Mouse (Mus musculus) liver, embryonic 14.5 days (tissue): ENCODE results near the gene Prr9. TPM values are rescaled to one million over a fixed set of nuclear protein-coding genes. Genes with fewer than 3 reads are reported as not detected.

Experiments used
- ATAC-seq: fragments of 200-750 bp; cut with Nextera tagmentation; 2 replicates; pipeline ENCODE4 v1.8.0; 2017; ENCODE audit warnings: moderate number of reproducible peaks, mild to moderate bottlenecking, moderate library complexity; ENCODE audit not compliant: insufficient read depth
- DNase-seq, 3 experiments: peaks; one replicate each; pipeline ENCODE4 v3.0.0-alpha.2; 2012 to 2013; ENCODE audit warnings: low read depth in 3 of 3, low spot score in 3 of 3
- H3K27ac ChIP-seq: fragments of 300-500 bp; sonication (generic); 2 replicates; pipeline ENCODE4 v1.5.1; 2014; ENCODE audit warnings: moderate library complexity, mild to moderate bottlenecking, control low read depth, inconsistent platforms
- H3K27me3 ChIP-seq: fragments of 300-500 bp; sonication (generic); 2 replicates; pipeline ENCODE4 v1.6.1; 2014; ENCODE audit warnings: mild to moderate bottlenecking, low read length, moderate library complexity; ENCODE audit not compliant: control insufficient read depth, insufficient read depth
- H3K36me3 ChIP-seq: fragments of 300-500 bp; sonication (generic); replicated peaks from 2 replicates; pipeline ENCODE4 v1.6.1; 2014; ENCODE audit warnings: low read depth; ENCODE audit not compliant: control insufficient read depth, insufficient read depth
- H3K4me1 ChIP-seq, 2 experiments: fragments of 200-500 bp in 1 of 2; fragments of 300-500 bp in 1 of 2; sonication (generic) in 1 of 2; replicated peaks; 2 replicates each; pipeline ENCODE4 v1.6.1; 2012 to 2014; ENCODE audit warnings: antibody characterized with exemption in 1 of 2, inconsistent platforms in 1 of 2, low read length in 1 of 2; ENCODE audit not compliant: control insufficient read depth in 2 of 2, insufficient read depth in 2 of 2
- H3K4me2 ChIP-seq: fragments of 300-500 bp; sonication (generic); 2 replicates; pipeline ENCODE4 v1.6.1; 2014; ENCODE audit warnings: low read depth, mild to moderate bottlenecking, control low read depth, moderate library complexity
- H3K4me3 ChIP-seq, 2 experiments: fragments of 200-500 bp in 1 of 2; fragments of 300-500 bp in 1 of 2; sonication (generic) in 1 of 2; 2 replicates each; pipeline ENCODE4 v1.5.1; 2012 to 2014; ENCODE audit warnings: low read depth in 2 of 2, low read length in 2 of 2, mild to moderate bottlenecking in 2 of 2, control low read depth in 1 of 2, inconsistent platforms in 1 of 2, moderate library complexity in 1 of 2; ENCODE audit not compliant: insufficient read depth in 1 of 2
- H3K9ac ChIP-seq: fragments of 300-500 bp; sonication (generic); replicated peaks from 2 replicates; pipeline ENCODE4 v1.6.1; 2014; ENCODE audit warnings: mild to moderate bottlenecking, control low read depth, moderate library complexity
- H3K9me3 ChIP-seq: fragments of 300-500 bp; sonication (generic); 2 replicates; pipeline ENCODE4 v1.6.1; 2016; ENCODE audit warnings: low read length, mixed read lengths; ENCODE audit not compliant: control insufficient read depth
- CTCF ChIP-seq: IDR thresholded peaks from 2 replicates; pipeline ENCODE4 v1.5.1; 2016; ENCODE audit warnings: antibody characterized with exemption, low read depth, control low read depth
- EP300 ChIP-seq: IDR thresholded peaks from 2 replicates; pipeline ENCODE4 v1.6.1; 2016; ENCODE audit warnings: antibody characterized with exemption, low read depth
- WGBS: fragments of 180-500 bp; shearing (Covaris S2); extraction: QIAGEN DNeasy Blood & Tissue Kit; methylation state at CpG from one replicate; pipeline ENCODE4 v1.1.7; 2014; ENCODE audit not compliant: insufficient replicate concordance; 5-methylcytosine and 5-hydroxymethylcytosine counted together
- polyA plus RNA-seq, 2 experiments: library from polyadenylated mRNA; depleted of rRNA in 1 of 2; stranded (reverse) in 1 of 2; unstranded in 1 of 2; fragments of >200 nt; fragmentation: Nextera tagmentation in 1 of 2; extraction: Ambion mirVana in 1 of 2; gene quantifications; 2 replicates each; pipeline versions ENCODE4 v1.2.1 to v1.2.3; 2012 to 2014

Gene Prr9
- polyA plus RNA-seq (2012; rRNA removed) (not detected in 2 replicates), polyA plus RNA-seq (2014; fragmentation: Nextera tagmentation; extraction: Ambion mirVana) (not detected in 2 replicates)

- TF ChIP-seq CTCF = no peak
- no peak for TF ChIP-seq EP300
- DNase-seq (no peak), ATAC-seq (no peak)
- Histone ChIP-seq H3K4me1 (no peaks in the 10 kb centered on the region), H3K4me2 (no peak within 1 kb of the TSS), H3K9me3 (no peaks in the 10 kb centered on the region), H3K27me3 (no peaks in the 10 kb centered on the region), H3K9ac (no peak within 1 kb of the TSS), H3K27ac (no peak within 1 kb of the TSS), H3K4me3 (no peak within 1 kb of the TSS), H3K36me3 (no peaks in the 10 kb centered on the region)
- WGBS = 59% methylated on average over 5 of the region's 5 CpGs
Measured at GRCm38 (mm10) chr3:92123847-92124246, at the start of gene Prr9. TSS of gene Prr9 (minus strand) at chr3:92123947.

GRCm38 (mm10) chr3:92169847-92170246 lies 46.1 kb upstream of the Prr9 start:
- WGBS = 53% methylated on average over 3 of the region's 3 CpGs
- ATAC-seq = no peak
- Histone ChIP-seq H3K4me3 (no peak overlapping the region), H3K9me3 (no peaks in the 10 kb centered on the region), H3K9ac (no peak overlapping the region), H3K36me3 (no peaks in the 10 kb centered on the region), H3K27me3 (no peaks in the 10 kb centered on the region), H3K4me2 (no peak overlapping the region), H3K27ac (no peak overlapping the region), H3K4me1 (no peaks in the 10 kb centered on the region)
- DNase-seq = no peak
- TF ChIP-seq CTCF = no peak
- no peak for TF ChIP-seq EP300

GRCm38 (mm10) chr3:92153322-92153721 lies 29.6 kb upstream of the Prr9 start:
- DNase-seq (peak in 2 of 3 experiments; percentile 5 to 17), ATAC-seq (no peak)
- Histone ChIP-seq H3K9me3 (no peaks in the 10 kb centered on the region), H3K4me3 (no peak overlapping the region), H3K9ac (no peak overlapping the region), H3K4me2 (no peak overlapping the region), H3K36me3 (no peaks in the 10 kb centered on the region), H3K4me1 (no peaks in the 10 kb centered on the region), H3K27ac (no peak overlapping the region), H3K27me3 (no peaks in the 10 kb centered on the region)
- TF ChIP-seq EP300 (no peak), CTCF (peak; percentile 57; the same call in 1 of the 2 replicates)

GRCm38 (mm10) chr3:92150631-92151277 lies 27.0 kb upstream of the Prr9 start:
- Histone ChIP-seq H3K4me3 (no peak overlapping the region), H3K4me2 (no peak overlapping the region), H3K9ac (no peak overlapping the region), H3K27me3 (no peaks in the 10 kb centered on the region), H3K9me3 (no peaks in the 10 kb centered on the region), H3K27ac (no peak overlapping the region), H3K4me1 (no peaks in the 10 kb centered on the region), H3K36me3 (no peaks in the 10 kb centered on the region)
- no peak for TF ChIP-seq EP300
- TF ChIP-seq CTCF = peak; percentile 64
- DNase-seq = peak in 2 of 3 experiments; percentile 14 to 20
- WGBS = 15% methylated on average over 8 of the region's 8 CpGs
- no peak for ATAC-seq

- Histone ChIP-seq H3K4me3 (no peak overlapping the region), H3K27ac (no peak overlapping the region), H3K4me1 (no peaks in the 10 kb centered on the region), H3K36me3 (no peaks in the 10 kb centered on the region), H3K9ac (no peak overlapping the region), H3K9me3 (no peaks in the 10 kb centered on the region), H3K4me2 (no peak overlapping the region), H3K27me3 (no peaks in the 10 kb centered on the region)
- DNase-seq (no peak), ATAC-seq (no peak)
- WGBS = 50% methylated on average over 5 of the region's 5 CpGs
- no peak for TF ChIP-seq CTCF
- TF ChIP-seq EP300 = no peak
Measured at GRCm38 (mm10) chr3:92147913-92148312, 24.2 kb upstream of the Prr9 start.
